Mouse (Mus musculus): ENCODE measurements at regions not wholly inside any gene's neighbourhood (a gene's known extent, or its start where the extent isn't known, plus 50 kb on each side); places are given as distances from the start of the nearest gene placed in this dataset.

DNA sequence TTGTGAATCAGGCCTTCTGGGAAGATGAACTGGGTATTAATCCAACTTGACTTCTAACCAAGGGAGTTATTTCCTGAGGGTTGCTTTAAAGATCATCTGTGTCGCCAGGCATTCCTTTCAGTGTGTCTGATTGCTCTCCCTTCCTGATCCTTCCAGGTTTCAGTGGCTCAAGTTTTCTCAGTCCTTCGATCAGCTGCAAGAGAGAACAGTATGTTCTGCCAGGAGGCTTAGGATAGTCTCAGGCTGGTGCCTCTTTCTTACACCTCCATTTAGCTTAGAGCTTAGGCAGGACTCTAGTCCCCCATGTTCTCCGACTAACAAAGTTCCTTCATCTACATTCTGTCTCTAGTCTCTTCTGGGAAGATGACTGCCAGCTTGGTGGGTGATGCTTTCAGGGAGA is 147.4 kb upstream of the Unc93a2 start:
- no peak for DNase-seq (ENCODE audit: low read depth, low spot score)
- TF ChIP-seq BHLHE40 (IDR thresholded peaks at IDR 0.05; ENCODE audit: borderline replicate concordance, low read depth, low read length) = no peak
- no peak for TF ChIP-seq USF1 (IDR thresholded peaks at IDR 0.05; ENCODE audit: low read depth, low read length)
- no peak for TF ChIP-seq E2F4 (IDR thresholded peaks at IDR 0.05; ENCODE audit: borderline replicate concordance, low read depth, low read length)
- no peak for TF ChIP-seq RAD21 (IDR thresholded peaks at IDR 0.05; ENCODE audit: low read depth, low read length)
- no peak for TF ChIP-seq USF2 (IDR thresholded peaks at IDR 0.05; ENCODE audit: borderline replicate concordance in 1 of 2, insufficient read depth in 1 of 2, low read depth in 1 of 2, low read length in 2 of 2)
- TF ChIP-seq MYC (IDR thresholded peaks at IDR 0.05; ENCODE audit: low read depth, low read length) = no peak
- no peak for TF ChIP-seq ZC3H11A (IDR thresholded peaks at IDR 0.05; ENCODE audit: low read depth, low read length)
- TF ChIP-seq MAX (IDR thresholded peaks at IDR 0.05; ENCODE audit: low read length) = no peak
- no peak for TF ChIP-seq TCF12 (IDR thresholded peaks at IDR 0.05; ENCODE audit: low read depth, low read length)
- Histone ChIP-seq H3K4me1 (ENCODE audit: control insufficient read depth in 1 of 2, insufficient read depth in 2 of 2, low read length in 2 of 2) (no peaks in the 10 kb centered on the region), H3K9me3 (replicated peaks; ENCODE audit: insufficient read depth, low read length) (no peaks in the 10 kb centered on the region), H3K79me2 (ENCODE audit: control insufficient read depth, insufficient read depth, low read length, poor library complexity) (no peaks in the 10 kb centered on the region), H3K9ac (ENCODE audit: control insufficient read depth, low read depth, low read length, poor library complexity, severe bottlenecking) (no peak overlapping the region), H3K27ac (ENCODE audit: control insufficient read depth, low read depth, low read length) (no peak overlapping the region), H3K4me3 (ENCODE audit: control insufficient read depth in 1 of 2, insufficient read depth in 1 of 2, low read depth in 2 of 2, low read length in 2 of 2) (no peak overlapping the region), H3K36me3 (ENCODE audit: control insufficient read depth in 1 of 2, insufficient read depth in 2 of 2, low read length in 2 of 2) (no peaks in the 10 kb centered on the region), H3K27me3 (ENCODE audit: control insufficient read depth in 1 of 2, insufficient read depth in 2 of 2, low read length in 2 of 2) (no peaks in the 10 kb centered on the region)

DNA sequence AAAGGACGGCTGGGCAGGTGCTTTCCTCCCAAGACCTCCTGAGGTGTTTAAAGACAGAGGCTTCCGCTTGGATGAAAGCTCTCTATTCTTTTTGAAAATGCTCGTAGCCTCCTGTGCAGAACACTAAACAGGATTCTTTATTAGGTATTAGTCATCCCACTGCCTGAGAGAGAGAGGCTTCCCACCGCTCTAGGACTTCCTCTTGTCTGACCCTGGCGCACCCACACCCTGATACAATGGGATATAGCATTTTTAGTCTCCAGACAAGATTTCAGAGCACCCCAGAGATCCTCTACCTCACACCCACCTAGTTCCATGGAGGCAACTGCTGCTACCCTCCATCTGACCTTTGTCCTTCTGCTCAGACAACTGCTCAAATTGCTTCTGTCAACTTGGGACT is 144.0 kb upstream of the Unc93a2 start:
- TF ChIP-seq SIN3A (IDR thresholded peaks at IDR 0.05; ENCODE audit: low read length) = no peak
- no peak for TF ChIP-seq E2F4 (IDR thresholded peaks at IDR 0.05; ENCODE audit: borderline replicate concordance, low read depth, low read length)
- TF ChIP-seq USF1 (IDR thresholded peaks at IDR 0.05; ENCODE audit: low read depth, low read length) = no peak
- TF ChIP-seq ZMIZ1 (IDR thresholded peaks at IDR 0.05; ENCODE audit: low read depth, low read length) = no peak
- TF ChIP-seq MAX (IDR thresholded peaks at IDR 0.05; ENCODE audit: low read length) = no peak
- TF ChIP-seq NRF1 (IDR thresholded peaks at IDR 0.05; ENCODE audit: insufficient read depth, low read depth, low read length, poor library complexity, severe bottlenecking) = no peak
- no peak for TF ChIP-seq MYC (IDR thresholded peaks at IDR 0.05; ENCODE audit: low read depth, low read length)
- TF ChIP-seq MAFK (IDR thresholded peaks at IDR 0.05; ENCODE audit: borderline replicate concordance, low read depth, low read length) = no peak
- TF ChIP-seq MEF2A (IDR thresholded peaks at IDR 0.05; ENCODE audit: extremely low read depth, insufficient replicate concordance, low read depth, low read length, poor library complexity, severe bottlenecking) = no peak
- no peak for TF ChIP-seq GABPA (IDR thresholded peaks at IDR 0.05; ENCODE audit: low read depth, low read length)
- no peak for TF ChIP-seq CHD2 (IDR thresholded peaks at IDR 0.05; ENCODE audit: low read length)
- TF ChIP-seq CTCF (IDR thresholded peaks at IDR 0.05 in 2 of 3, conservative IDR thresholded peaks at IDR 0.05 in 1 of 3; ENCODE audit: control insufficient read depth in 1 of 3, insufficient read depth in 1 of 3, low read depth in 2 of 3, low read length in 3 of 3, poor library complexity in 1 of 3, severe bottlenecking in 1 of 3) = no peak
- no peak for TF ChIP-seq ZC3H11A (IDR thresholded peaks at IDR 0.05; ENCODE audit: low read depth, low read length)
- no peak for TF ChIP-seq NELFE (IDR thresholded peaks at IDR 0.05; ENCODE audit: low read depth, low read length)
- no peak for TF ChIP-seq RCOR1 (IDR thresholded peaks at IDR 0.05; ENCODE audit: low read depth, low read length)
- no peak for TF ChIP-seq ZKSCAN1 (IDR thresholded peaks at IDR 0.05; ENCODE audit: low read depth, low read length)
- no peak for TF ChIP-seq USF2 (IDR thresholded peaks at IDR 0.05; ENCODE audit: borderline replicate concordance in 1 of 2, insufficient read depth in 1 of 2, low read depth in 1 of 2, low read length in 2 of 2)

More for the DNA sequence above, 144.0 kb upstream of the Unc93a2 start:
- Histone ChIP-seq H3K79me2 (ENCODE audit: control insufficient read depth, insufficient read depth, low read length, poor library complexity) (no peaks in the 10 kb centered on the region), H3K36me3 (ENCODE audit: control insufficient read depth in 1 of 2, insufficient read depth in 2 of 2, low read length in 2 of 2) (no peaks in the 10 kb centered on the region), H3K27ac (ENCODE audit: control insufficient read depth, low read depth, low read length) (no peak overlapping the region), H3K9me3 (replicated peaks; ENCODE audit: insufficient read depth, low read length) (no peaks in the 10 kb centered on the region), H3K9ac (ENCODE audit: control insufficient read depth, low read depth, low read length, poor library complexity, severe bottlenecking) (no peak overlapping the region), H3K4me3 (ENCODE audit: control insufficient read depth in 1 of 2, insufficient read depth in 1 of 2, low read depth in 2 of 2, low read length in 2 of 2) (no peak overlapping the region), H3K27me3 (ENCODE audit: control insufficient read depth in 1 of 2, insufficient read depth in 2 of 2, low read length in 2 of 2) (no peaks in the 10 kb centered on the region), H3K4me1 (ENCODE audit: control insufficient read depth in 1 of 2, insufficient read depth in 2 of 2, low read length in 2 of 2) (no peaks in the 10 kb centered on the region)
- no peak for DNase-seq (ENCODE audit: low read depth, low spot score)
